Comparison of ENCODE assay signal across 27 mouse cellular contexts in genomic region chr16:33179911-33180310, GRCm38 (mm10). TPM values are rescaled to one million over a fixed set of nuclear protein-coding genes. Genes with fewer than 3 reads are reported as not detected.
A peak's percentile ranks its signal among the peaks of the same experiment; 100 is the strongest.
DNase-seq lines count a peak whose midpoint lies in the region; TF ChIP-seq lines count a peak whose summit lies in the region.
"Had no signal": no experiment of that assay in that cellular context is flagged by ENCODE, and none has a peak within 500 bp of the region (broad histone marks: within the 10 kb centered on the region; RNA-seq: fewer than 3 reads in every experiment).

No protein-coding gene starts in this region.

- no peak overlapping the region for H3K4me3 ChIP-seq in layer of hippocampus, adult 2 months
- H3K4me3 ChIP-seq: forebrain, embryonic 13.5 days; heart, embryonic 13.5 days; hindbrain, embryonic 10.5 days; hindbrain, embryonic 15.5 days; midbrain, embryonic 10.5 days; myocyte; neural tube, embryonic 12.5 days had no signal

- peak overlapping the region; percentile 89; the same call in 1 of the 2 replicates for H3K27ac ChIP-seq in layer of hippocampus, adult 2 months
- H3K27ac ChIP-seq: forebrain, embryonic 13.5 days; heart, embryonic 13.5 days; hindbrain, embryonic 10.5 days; hindbrain, embryonic 15.5 days; liver, embryonic 14.5 days; midbrain, embryonic 10.5 days; neural tube, embryonic 12.5 days; stomach, postnatal 0 days had no signal

- TF ChIP-seq CTCF in layer of hippocampus, adult 2 months (conservative IDR thresholded peaks at IDR 0.05) = no peak

- DNase-seq in kidney, adult 18-20 months = peak; percentile 54
- no peak for DNase-seq in kidney, postnatal 14 days
- no peak for DNase-seq in layer of hippocampus, adult 2 months (ENCODE audit: low spot score in 2 of 2)
- DNase-seq in layer of hippocampus, adult 8-10 months (ENCODE audit: low spot score in 2 of 2) = no peak
- DNase-seq in adipocyte (ENCODE audit: low spot score) = peak; percentile 60
- peak; percentile 36 for DNase-seq in brain, adult 2 months (ENCODE audit: low read depth, low spot score)
- DNase-seq in cerebellum, adult 11 months = no peak
- DNase-seq in gastrocnemius, postnatal 4 days (ENCODE audit: low spot score in 2 of 2) = no peak
- DNase-seq: adrenal gland, postnatal 25 days; cerebellum, adult 9-10 months; cerebellum, postnatal 36 days; gastrocnemius, postnatal 36 days; heart, postnatal 14 days; left cerebral cortex, postnatal 4 days; lung, adult 2 months; lung, postnatal 10 days; right cerebral cortex, adult 18-20 months; thymus, postnatal 4 days had no signal

RNA-seq across cellular contexts. Expression of gene Osbpl11, which starts 5.0 kb away (rescaled TPM):
- 10 to 100 TPM; 18.2 to 18.3 TPM for total RNA-seq in layer of hippocampus, adult 2 months (2021)
- total RNA-seq in layer of hippocampus, adult 8-10 months (2022) = 10 to 100 TPM; 18.9 to 23.1 (median 21.8) TPM
- 10 to 100 TPM; 17.8 to 20.2 TPM for total RNA-seq in gastrocnemius, postnatal 4 days (2021)

Comparison
In these comparisons a context has a peak if more than half of its experiments do, and no peak if none do; other contexts are left out.
1. DNase-seq: peak in kidney, adult 18-20 months (single experiment), adipocyte (single experiment) and brain, adult 2 months (single experiment); none in kidney, postnatal 14 days (single experiment), layer of hippocampus, adult 2 months (0 of 2), layer of hippocampus, adult 8-10 months (0 of 2), cerebellum, adult 11 months (single experiment) and gastrocnemius, postnatal 4 days (0 of 2).